Mouse (Mus musculus) c-Kit-negative CD71-positive TER-119-positive erythroid progenitor cells, embryonic 14.5 days (primary cell): Measurements from ENCODE around the gene Gm20605.

Experiments
- DNase-seq: peaks from one replicate; pipeline ENCODE4 v3.0.0-alpha.2; 2013; ENCODE audit warnings: low read depth, low spot score

Gm20605 gene

GRCm38 (mm10) chr5:137686127-137686790 lies 57.3 kb downstream of the Gm20605 start:
- peak; percentile 88 for DNase-seq

- DNase-seq, result no peak
These were observed 61.0 kb downstream of the Gm20605 start for GRCm38 (mm10) chr5:137689974-137690373.

GRCm38 (mm10) chr5:137690531-137690930 lies 61.6 kb downstream of the Gm20605 start:
- DNase-seq, result no peak

- DNase-seq, result no peak
These were observed 62.9 kb downstream of the Gm20605 start for GRCm38 (mm10) chr5:137691881-137692280.
